Mouse (Mus musculus): Measurements from ENCODE around the gene Arhgef3. TPM values are rescaled to one million over a fixed set of nuclear protein-coding genes. Genes with fewer than 3 reads are reported as not detected.

Arhgef3 gene
- polyA plus RNA-seq, 1 experiment from 2014 or later = 13.9 TPM

DNA sequence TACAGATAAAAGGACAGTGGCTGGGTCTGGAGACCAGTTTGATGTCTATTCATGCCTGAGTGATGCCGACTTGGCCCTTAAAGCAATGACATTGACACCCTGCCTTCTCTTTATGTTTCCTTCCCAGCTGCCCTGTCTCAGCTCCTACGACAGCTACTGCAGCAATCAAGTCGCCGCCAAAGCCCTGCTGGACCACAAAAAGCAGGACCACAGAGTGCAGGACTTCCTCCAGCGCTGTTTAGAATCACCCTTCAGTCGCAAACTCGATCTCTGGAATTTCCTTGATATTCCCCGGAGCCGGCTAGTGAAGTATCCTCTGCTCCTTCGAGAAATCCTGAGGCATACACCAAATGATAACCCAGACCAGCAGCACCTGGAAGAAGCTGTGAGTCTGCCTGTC is 279.1 kb downstream of the Arhgef3 start:
- Histone ChIP-seq H3K27ac (no peak overlapping the region), H3K4me2 (replicated peaks) (no peak overlapping the region), H3K36me3 (no peaks in the 10 kb centered on the region), H3K9ac (no peak overlapping the region), H3K4me1 (replicated peaks) (no peaks in the 10 kb centered on the region), H3K9me3 (no peaks in the 10 kb centered on the region), H3K27me3 (replicated peaks) (no peaks in the 10 kb centered on the region), H3K4me3 (replicated peaks) (no peak overlapping the region)
- no peak for ATAC-seq
- 50% methylated on average over 10 of the region's 10 CpGs for WGBS

DNA sequence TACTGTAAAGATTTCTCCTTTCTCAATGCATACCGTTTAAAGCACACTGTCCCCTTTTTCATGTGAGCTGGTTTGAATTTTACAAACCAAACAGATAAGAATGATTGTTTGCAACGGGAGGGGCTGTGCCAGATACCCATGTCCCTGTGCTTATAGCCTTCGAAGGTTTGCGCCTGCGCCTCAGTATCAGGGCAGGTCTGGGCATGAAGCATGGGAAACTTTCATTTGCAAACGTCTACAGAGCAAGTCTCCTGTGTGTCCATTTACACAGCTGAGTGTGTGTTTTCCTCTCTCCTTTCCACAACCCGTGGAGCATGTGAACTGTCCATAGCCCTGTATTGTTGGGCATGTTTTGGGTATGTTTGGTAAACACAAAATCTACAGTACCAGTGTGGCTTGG is 281.7 kb downstream of the Arhgef3 start:
- ATAC-seq = no peak
- H3K4me1 ChIP-seq (replicated peaks) = no peaks in the 10 kb centered on the region
- H3K4me3 ChIP-seq (replicated peaks) = no peak overlapping the region
- H3K4me2 ChIP-seq (replicated peaks) = no peak overlapping the region
- no peaks in the 10 kb centered on the region for H3K27me3 ChIP-seq (replicated peaks)
- H3K27ac ChIP-seq = no peak overlapping the region
- H3K9ac ChIP-seq = no peak overlapping the region
- no peaks in the 10 kb centered on the region for H3K36me3 ChIP-seq
- WGBS = 62% methylated on average over 7 of the region's 7 CpGs
- no peaks in the 10 kb centered on the region for H3K9me3 ChIP-seq

DNA sequence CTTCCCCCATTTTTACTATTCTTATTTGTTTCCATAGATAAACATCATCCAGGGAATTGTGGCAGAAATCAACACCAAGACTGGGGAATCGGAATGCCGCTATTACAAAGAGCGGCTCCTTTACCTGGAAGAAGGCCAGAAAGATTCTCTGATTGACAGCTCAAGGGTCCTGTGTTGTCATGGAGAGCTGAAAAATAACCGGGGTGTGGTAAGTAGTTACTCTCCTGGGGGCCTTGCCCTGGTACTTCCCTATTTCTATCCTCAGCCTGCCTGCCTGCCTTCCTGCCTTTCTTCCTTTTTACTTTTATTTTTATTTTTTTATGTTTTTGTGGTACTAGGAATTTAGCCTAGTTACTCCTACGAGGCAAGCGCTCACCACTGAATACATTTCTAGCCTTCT is 282.8 kb downstream of the Arhgef3 start:
- H3K9me3 ChIP-seq = no peaks in the 10 kb centered on the region
- 88% methylated on average over 6 of the region's 6 CpGs for WGBS
- H3K4me1 ChIP-seq (replicated peaks) = 0 out of 2 replicates have a peak, but pooled peaks cover 2% of the 10 kb centered on the region
- no peaks in the 10 kb centered on the region for H3K27me3 ChIP-seq (replicated peaks)
- no peak overlapping the region for H3K4me3 ChIP-seq (replicated peaks)
- no peak for ATAC-seq
- no peak overlapping the region for H3K27ac ChIP-seq
- no peak overlapping the region for H3K4me2 ChIP-seq (replicated peaks)
- no peak overlapping the region for H3K9ac ChIP-seq
- H3K36me3 ChIP-seq = no peaks in the 10 kb centered on the region

DNA sequence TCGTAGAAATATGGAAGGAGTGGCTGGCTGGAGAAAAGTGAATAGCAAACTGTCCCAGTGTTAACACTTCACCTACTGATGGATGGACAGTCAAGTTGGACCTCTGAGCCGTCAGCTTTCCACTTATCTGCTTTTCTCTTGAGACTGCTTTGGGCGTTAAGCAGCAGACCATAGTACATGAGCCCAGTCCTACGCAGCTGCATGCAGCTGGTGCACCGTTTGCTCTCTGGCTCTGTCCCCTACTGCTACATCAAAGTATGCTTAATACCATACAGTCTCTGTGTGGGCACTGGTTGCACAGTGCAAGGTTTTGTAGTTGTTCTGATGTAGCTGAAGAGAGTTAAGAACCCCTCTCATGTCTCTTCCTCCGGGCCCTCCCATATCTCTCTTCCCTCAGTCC is 285.8 kb downstream of the Arhgef3 start:
- Histone ChIP-seq H3K9me3 (no peaks in the 10 kb centered on the region), H3K4me3 (replicated peaks) (no peak overlapping the region), H3K27ac (no peak overlapping the region), H3K4me2 (replicated peaks) (no peak overlapping the region), H3K9ac (no peak overlapping the region), H3K27me3 (replicated peaks) (no peaks in the 10 kb centered on the region), H3K4me1 (replicated peaks) (0 out of 2 replicates have a peak, but pooled peaks cover 5% of the 10 kb centered on the region), H3K36me3 (no peaks in the 10 kb centered on the region)
- ATAC-seq = peak; percentile 61
- 81% methylated on average over 6 of the region's 6 CpGs for WGBS

DNA sequence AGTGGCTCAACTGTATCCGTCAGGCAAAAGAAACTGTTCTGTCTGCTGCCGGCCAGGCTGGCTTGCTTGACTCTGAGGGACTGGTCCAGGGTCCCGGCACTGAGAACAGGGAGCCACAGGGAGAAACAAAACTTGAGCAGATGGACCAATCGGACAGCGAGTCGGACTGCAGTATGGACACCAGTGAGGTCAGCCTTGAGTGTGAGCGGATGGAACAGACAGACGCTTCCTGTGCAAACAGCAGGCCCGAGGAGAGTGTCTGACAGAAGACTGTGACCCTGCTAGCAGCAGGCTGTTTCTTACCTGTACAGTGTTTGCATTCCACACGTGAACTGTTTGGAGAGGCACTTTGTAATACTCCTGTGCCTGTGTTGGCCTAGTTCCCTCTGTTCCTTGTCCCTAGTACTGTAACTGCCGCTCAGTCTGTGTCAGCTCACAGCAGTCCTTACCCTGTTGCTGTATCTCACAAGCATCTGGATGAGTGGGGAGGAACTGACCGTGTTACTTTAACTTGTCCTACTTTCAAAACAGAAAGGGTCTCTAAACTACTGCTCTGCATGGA is 287.1 kb downstream of the Arhgef3 start:
- Histone ChIP-seq H3K36me3 (no peaks in the 10 kb centered on the region), H3K9ac (no peak overlapping the region), H3K27ac (no peak overlapping the region), H3K4me1 (replicated peaks) (0 out of 2 replicates have a peak, but pooled peaks cover 5% of the 10 kb centered on the region), H3K4me3 (replicated peaks) (no peak overlapping the region), H3K4me2 (replicated peaks) (no peak overlapping the region), H3K27me3 (replicated peaks) (no peaks in the 10 kb centered on the region), H3K9me3 (no peaks in the 10 kb centered on the region)
- ATAC-seq = no peak
- 67% methylated on average over 12 of the region's 12 CpGs for WGBS

DNA sequence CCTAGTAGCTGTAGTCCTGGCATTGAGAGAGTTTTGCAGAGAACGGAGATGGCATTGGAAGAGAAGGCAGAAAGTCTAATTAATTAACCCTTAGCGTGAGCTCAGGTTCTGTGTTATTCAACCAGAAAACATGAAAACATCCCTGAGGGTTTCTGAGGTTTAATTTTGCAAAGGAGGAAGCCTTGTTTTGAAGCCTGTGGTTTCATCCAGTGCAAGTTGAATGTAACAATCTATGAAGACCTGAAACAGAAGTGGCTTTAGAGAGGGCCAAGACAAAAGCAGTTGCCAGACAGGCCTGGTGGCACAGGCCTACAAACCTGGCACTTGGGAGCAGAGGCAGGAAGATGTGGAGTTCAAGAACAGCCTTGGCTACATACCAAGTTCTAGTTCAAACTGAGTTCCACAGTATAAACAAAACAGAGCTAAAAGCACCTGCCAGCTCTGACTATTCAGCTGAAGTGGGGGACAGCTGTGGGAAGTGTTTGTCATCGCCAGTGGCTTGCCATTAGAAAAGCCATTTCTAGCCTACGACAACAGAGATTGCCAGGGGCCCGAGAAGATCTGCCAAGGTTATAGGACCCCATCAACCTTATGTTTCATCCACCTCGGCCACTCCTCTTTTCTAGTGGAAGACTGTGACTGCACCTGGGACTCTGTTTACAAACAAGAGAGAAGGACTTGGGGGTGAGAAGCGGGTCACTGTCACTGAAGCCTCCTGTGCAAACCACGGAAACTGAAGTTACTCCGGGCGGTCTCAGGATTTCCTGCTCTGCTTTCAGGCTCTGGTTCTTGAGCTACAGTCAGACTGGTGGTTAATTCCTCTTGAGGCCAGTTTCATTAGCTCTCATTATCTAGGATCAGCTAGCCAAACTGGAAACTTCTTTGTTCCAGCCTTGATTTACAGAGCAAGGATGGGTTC is 287.9 kb downstream of the Arhgef3 start:
- Histone ChIP-seq H3K9ac (no peak overlapping the region), H3K4me3 (replicated peaks) (no peak overlapping the region), H3K9me3 (no peaks in the 10 kb centered on the region), H3K36me3 (no peaks in the 10 kb centered on the region), H3K27ac (no peak overlapping the region), H3K27me3 (replicated peaks) (no peaks in the 10 kb centered on the region), H3K4me1 (replicated peaks) (0 out of 2 replicates have a peak, but pooled peaks cover 5% of the 10 kb centered on the region), H3K4me2 (replicated peaks) (no peak overlapping the region)
- 70% methylated on average over 10 of the region's 10 CpGs for WGBS
- no peak for ATAC-seq

DNA sequence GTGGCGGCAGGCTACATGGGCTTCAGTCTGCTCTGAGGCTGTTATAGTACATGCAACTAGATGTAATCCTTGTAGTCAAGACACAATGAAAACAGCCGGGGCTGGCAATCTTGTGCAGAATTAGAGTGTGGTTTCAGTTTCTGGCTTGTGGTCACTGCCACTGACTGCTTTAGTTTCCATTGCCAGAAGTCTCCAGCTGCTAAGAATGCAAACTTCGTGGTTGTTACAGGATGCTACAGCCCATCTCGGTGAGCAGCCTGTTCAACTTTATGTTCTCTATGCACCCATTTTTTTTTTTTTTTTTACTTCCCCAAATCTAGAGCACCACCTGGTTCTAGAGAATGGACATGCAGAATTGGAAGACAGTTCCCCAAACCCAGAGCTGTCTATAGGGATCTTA is 290.8 kb downstream of the Arhgef3 start:
- 90% methylated on average over 4 of the region's 4 CpGs for WGBS
- H3K36me3 ChIP-seq = no peaks in the 10 kb centered on the region
- H3K9me3 ChIP-seq = no peaks in the 10 kb centered on the region
- H3K4me1 ChIP-seq (replicated peaks) = 0 out of 2 replicates have a peak, but pooled peaks cover 5% of the 10 kb centered on the region
- ATAC-seq = no peak
- no peak overlapping the region for H3K27ac ChIP-seq
- H3K4me2 ChIP-seq (replicated peaks) = no peak overlapping the region
- no peak overlapping the region for H3K9ac ChIP-seq
- H3K4me3 ChIP-seq (replicated peaks) = no peak overlapping the region
- no peaks in the 10 kb centered on the region for H3K27me3 ChIP-seq (replicated peaks)

DNA sequence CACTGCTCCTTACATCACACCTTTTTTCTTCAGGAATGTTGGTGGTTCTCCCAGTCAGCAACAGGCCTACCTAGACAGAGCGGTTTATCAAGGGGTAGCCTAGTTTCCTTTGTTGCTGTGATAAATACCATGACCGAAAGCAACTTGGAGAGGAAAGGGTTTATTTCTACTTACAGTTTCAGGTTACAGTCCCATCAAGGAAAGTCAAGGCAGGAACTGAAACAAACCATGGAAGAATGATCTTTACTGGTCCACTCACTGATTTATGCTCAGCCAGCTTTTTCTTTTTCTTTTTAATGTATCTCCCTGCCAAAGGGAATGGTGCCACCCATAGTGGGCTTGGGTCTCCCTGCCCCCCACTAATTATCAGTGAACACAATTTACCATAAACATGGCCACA is 291.2 kb downstream of the Arhgef3 start:
- H3K9ac ChIP-seq = no peak overlapping the region
- H3K36me3 ChIP-seq = no peaks in the 10 kb centered on the region
- 0 out of 2 replicates have a peak, but pooled peaks cover 5% of the 10 kb centered on the region for H3K4me1 ChIP-seq (replicated peaks)
- WGBS = 95% methylated on average over 2 of the region's 2 CpGs
- no peak overlapping the region for H3K27ac ChIP-seq
- H3K4me3 ChIP-seq (replicated peaks) = no peak overlapping the region
- H3K27me3 ChIP-seq (replicated peaks) = no peaks in the 10 kb centered on the region
- no peak for ATAC-seq
- no peak overlapping the region for H3K4me2 ChIP-seq (replicated peaks)
- no peaks in the 10 kb centered on the region for H3K9me3 ChIP-seq

DNA sequence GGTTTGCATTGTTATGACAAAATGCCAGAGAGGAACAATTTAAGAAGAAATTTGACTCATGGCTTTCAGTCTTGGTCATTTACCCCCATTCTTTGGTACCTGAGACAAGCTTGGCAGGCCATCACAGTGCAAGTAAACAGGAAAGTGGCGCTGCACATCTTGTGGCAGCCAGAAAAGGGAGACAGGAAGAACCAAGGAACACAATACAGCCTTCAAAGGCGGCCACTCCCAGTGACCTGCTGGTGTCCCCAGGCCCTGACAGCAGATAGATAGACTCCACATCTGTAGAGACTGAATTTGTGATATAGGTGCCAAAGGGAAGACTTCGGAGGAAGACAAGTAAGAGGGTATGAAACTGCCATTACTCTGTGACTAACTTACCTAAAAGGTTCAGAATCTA is 293.5 kb downstream of the Arhgef3 start:
- no peak for ATAC-seq
- H3K27me3 ChIP-seq (replicated peaks) = no peaks in the 10 kb centered on the region
- H3K36me3 ChIP-seq = no peaks in the 10 kb centered on the region
- 90% methylated on average over 3 of the region's 3 CpGs for WGBS
- no peak overlapping the region for H3K27ac ChIP-seq
- H3K9me3 ChIP-seq = no peaks in the 10 kb centered on the region
- H3K4me2 ChIP-seq (replicated peaks) = no peak overlapping the region
- H3K4me3 ChIP-seq (replicated peaks) = no peak overlapping the region
- H3K9ac ChIP-seq = no peak overlapping the region
- H3K4me1 ChIP-seq (replicated peaks) = no peaks in the 10 kb centered on the region

DNA sequence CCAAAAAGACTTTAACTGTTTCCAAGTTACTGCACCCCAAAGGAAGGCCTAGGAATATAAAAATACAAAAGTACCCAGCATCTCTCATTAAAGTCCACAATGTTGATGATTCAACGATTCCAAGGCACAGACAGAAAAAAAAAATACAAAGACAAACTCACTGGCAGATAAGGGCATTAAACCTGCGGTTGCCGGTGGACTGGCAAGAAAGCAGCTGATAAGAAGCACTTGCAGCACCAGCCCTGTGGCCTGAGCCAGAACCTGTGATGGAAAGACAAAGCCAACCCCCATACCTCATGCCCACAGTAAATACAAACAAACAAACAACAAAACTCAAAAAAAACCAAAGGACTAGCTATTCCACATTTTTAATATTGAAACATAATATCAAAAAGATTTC is 295.0 kb downstream of the Arhgef3 start:
- 58% methylated on average over 3 of the region's 3 CpGs for WGBS
- no peak overlapping the region for H3K27ac ChIP-seq

DNA sequence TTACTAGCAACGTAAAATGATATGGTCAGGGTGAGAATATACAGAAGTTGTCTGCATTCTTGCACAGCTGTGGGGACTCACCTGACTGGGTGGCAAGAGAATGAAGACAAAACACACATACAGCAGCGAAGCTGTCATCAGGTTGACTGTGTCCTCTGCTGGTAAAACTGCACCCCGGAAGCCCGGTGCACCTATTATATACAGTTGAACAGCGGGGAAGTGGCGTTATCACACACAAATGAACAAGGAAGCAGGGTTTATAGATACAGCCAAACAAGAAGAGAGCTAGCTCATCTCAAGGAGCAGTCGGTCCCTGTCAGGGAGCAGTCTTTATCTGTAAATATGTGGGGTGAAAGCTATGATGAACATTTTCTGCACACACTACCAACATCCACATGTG is 296.8 kb downstream of the Arhgef3 start:
- no peaks in the 10 kb centered on the region for H3K9me3 ChIP-seq
- no peaks in the 10 kb centered on the region for H3K27me3 ChIP-seq (replicated peaks)
- no peak for ATAC-seq
- 83% methylated on average over 7 of the region's 7 CpGs for WGBS
- H3K4me3 ChIP-seq (replicated peaks) = no peak overlapping the region
- no peak overlapping the region for H3K9ac ChIP-seq
- H3K27ac ChIP-seq = no peak overlapping the region
- no peaks in the 10 kb centered on the region for H3K4me1 ChIP-seq (replicated peaks)
- no peaks in the 10 kb centered on the region for H3K36me3 ChIP-seq
- H3K4me2 ChIP-seq (replicated peaks) = no peak overlapping the region

More for the DNA sequence above, 295.0 kb downstream of the Arhgef3 start:
- Histone ChIP-seq H3K9me3 (no peaks in the 10 kb centered on the region), H3K4me1 (replicated peaks) (no peaks in the 10 kb centered on the region), H3K9ac (no peak overlapping the region), H3K36me3 (no peaks in the 10 kb centered on the region), H3K27me3 (replicated peaks) (no peaks in the 10 kb centered on the region), H3K4me2 (replicated peaks) (no peak overlapping the region), H3K4me3 (replicated peaks) (no peak overlapping the region)
- no peak for ATAC-seq

DNA sequence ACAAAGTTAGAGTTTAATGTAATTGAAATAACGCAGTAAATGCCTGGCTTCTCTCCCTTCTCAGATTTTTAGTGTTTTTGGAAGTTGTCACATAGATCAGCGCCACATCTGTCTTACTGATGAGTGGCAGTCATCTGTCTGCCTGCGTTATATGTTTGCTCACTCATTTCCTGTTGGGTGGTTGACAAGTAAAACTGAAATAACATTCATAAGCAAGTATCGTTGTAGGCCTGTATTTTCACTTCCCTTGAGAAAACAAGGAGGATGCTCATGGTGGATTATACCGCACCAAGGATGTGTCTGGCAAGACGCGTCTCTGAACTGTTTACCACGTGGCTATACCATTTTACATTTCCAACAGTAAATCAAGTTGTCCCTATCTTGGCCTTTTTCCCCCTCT is 298.0 kb downstream of the Arhgef3 start:
- WGBS = 76% methylated on average over 8 of the region's 8 CpGs
- ATAC-seq = no peak
- H3K4me3 ChIP-seq (replicated peaks) = no peak overlapping the region
- no peaks in the 10 kb centered on the region for H3K4me1 ChIP-seq (replicated peaks)
- no peak overlapping the region for H3K9ac ChIP-seq
- H3K27ac ChIP-seq = no peak overlapping the region
- no peaks in the 10 kb centered on the region for H3K27me3 ChIP-seq (replicated peaks)
- H3K4me2 ChIP-seq (replicated peaks) = no peak overlapping the region
- no peaks in the 10 kb centered on the region for H3K9me3 ChIP-seq
- H3K36me3 ChIP-seq = no peaks in the 10 kb centered on the region

DNA sequence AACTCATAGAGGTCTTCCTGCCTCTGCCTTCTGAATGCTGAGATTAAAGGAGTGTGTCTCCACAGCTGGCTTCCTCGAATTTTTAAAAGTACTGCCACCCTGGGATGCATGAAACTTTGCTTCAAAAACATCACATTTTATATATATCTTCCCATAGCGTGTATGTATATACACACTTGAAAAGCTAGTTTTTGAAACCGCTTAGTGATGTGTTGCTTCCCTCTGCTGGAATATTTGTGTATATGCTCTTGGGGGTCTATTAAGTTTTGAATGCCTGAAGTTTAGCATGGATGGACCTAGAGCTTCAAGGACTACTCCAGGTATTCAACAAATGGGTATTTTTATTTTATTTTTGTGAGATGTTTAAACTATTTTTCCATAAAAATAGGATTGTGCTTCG is 299.3 kb downstream of the Arhgef3 start:
- ATAC-seq = no peak
- Histone ChIP-seq H3K27ac (no peak overlapping the region), H3K27me3 (replicated peaks) (no peaks in the 10 kb centered on the region), H3K4me3 (replicated peaks) (no peak overlapping the region), H3K9me3 (no peaks in the 10 kb centered on the region), H3K4me2 (replicated peaks) (no peak overlapping the region), H3K9ac (no peak overlapping the region), H3K36me3 (no peaks in the 10 kb centered on the region), H3K4me1 (replicated peaks) (no peaks in the 10 kb centered on the region)
- 33% methylated on average over 4 of the region's 4 CpGs for WGBS

Data from intestine, embryonic 15.5 days (tissue).